Mouse (Mus musculus) spleen, postnatal 4 days (tissue): Measurements from ENCODE around the gene Dnajc7.
"Not testable (repeated sequence)": the region's sequence is repeated elsewhere in the genome, so short reads cannot be mapped to it uniquely, and the experiment has no call there.

ENCODE experiments used
- DNase-seq, 2 experiments: peaks; one replicate each; pipeline ENCODE4 v3.0.0; 2022; ENCODE audit warnings: low spot score in 2 of 2

The Dnajc7 gene

GRCm38 (mm10) chr11:100616836-100617235 lies 3.1 kb downstream of the Dnajc7 start:
- not testable (repeated sequence) for DNase-seq

GRCm38 (mm10) chr11:100616332-100616731 lies 3.6 kb downstream of the Dnajc7 start:
- DNase-seq = no peak

- no peak for DNase-seq
Observed at GRCm38 (mm10) chr11:100613241-100613640, 6.7 kb downstream of the Dnajc7 start.

- DNase-seq = no peak
Observed at GRCm38 (mm10) chr11:100611627-100612026, 8.3 kb downstream of the Dnajc7 start.

- DNase-seq = no peak
Observed at GRCm38 (mm10) chr11:100609997-100610680, 9.8 kb downstream of the Dnajc7 start.

GRCm38 (mm10) chr11:100609355-100609996 lies 10.5 kb downstream of the Dnajc7 start:
- no peak for DNase-seq

- no peak for DNase-seq
Observed at GRCm38 (mm10) chr11:100608796-100609195, 11.2 kb downstream of the Dnajc7 start.

GRCm38 (mm10) chr11:100607121-100607520 lies 12.8 kb downstream of the Dnajc7 start:
- no peak for DNase-seq

GRCm38 (mm10) chr11:100605451-100605850 lies 14.5 kb downstream of the Dnajc7 start:
- no peak for DNase-seq

- DNase-seq = no peak
Observed at GRCm38 (mm10) chr11:100604321-100605005, 15.5 kb downstream of the Dnajc7 start.

- no peak for DNase-seq
Observed at GRCm38 (mm10) chr11:100603813-100604212, 16.2 kb downstream of the Dnajc7 start.

GRCm38 (mm10) chr11:100603155-100603554 lies 16.8 kb downstream of the Dnajc7 start:
- no peak for DNase-seq

- DNase-seq = no peak
Observed at GRCm38 (mm10) chr11:100601372-100601771, 18.6 kb downstream of the Dnajc7 start.

GRCm38 (mm10) chr11:100598074-100598473 lies 21.9 kb downstream of the Dnajc7 start:
- DNase-seq = no peak

- no peak for DNase-seq
Observed at GRCm38 (mm10) chr11:100595533-100595932, 24.4 kb downstream of the Dnajc7 start.

GRCm38 (mm10) chr11:100594608-100595007 lies 25.4 kb downstream of the Dnajc7 start:
- DNase-seq = no peak

GRCm38 (mm10) chr11:100592346-100593046 lies 27.5 kb downstream of the Dnajc7 start:
- DNase-seq = no peak

GRCm38 (mm10) chr11:100588462-100588861 lies 31.5 kb downstream of the Dnajc7 start:
- DNase-seq = no peak

- DNase-seq = no peak
Observed at GRCm38 (mm10) chr11:100585148-100585547, 34.8 kb downstream of the Dnajc7 start.

- no peak for DNase-seq
Observed at GRCm38 (mm10) chr11:100584561-100584961, 35.4 kb downstream of the Dnajc7 start.

- DNase-seq = no peak
Observed at GRCm38 (mm10) chr11:100582836-100583235, 37.1 kb downstream of the Dnajc7 start.

- DNase-seq = not testable (repeated sequence)
Observed at GRCm38 (mm10) chr11:100582413-100582812, 37.6 kb downstream of the Dnajc7 start.
